Mouse (Mus musculus) hematopoietic stem cell, adult 5-6 weeks (primary cell): ENCODE measurements around the gene Ugdh. TPM values are rescaled to one million over a fixed set of nuclear protein-coding genes. Genes with fewer than 3 reads are reported as not detected.

Experiments
- ATAC-seq, 2 experiments: fragments of 125-278 bp in 1 of 2; replicated peaks in 1 of 2; 2 replicates each; pipeline ENCODE4 v1.8.0; 2016 to 2017; ENCODE audit warnings: inconsistent platforms in 2 of 2, mild to moderate bottlenecking in 2 of 2, moderate number of reproducible peaks in 2 of 2, low read depth in 1 of 2, moderate TSS enrichment in 1 of 2; ENCODE audit not compliant: low FRiP score in 2 of 2, poor library complexity in 2 of 2, severe bottlenecking in 2 of 2, insufficient read depth in 1 of 2, low TSS enrichment in 1 of 2
- total RNA-seq: library from RNA; stranded (forward); fragments of 172-1452, 232-1000 nt; gene quantifications from 2 replicates; pipeline ENCODE4 v1.2.3, GENCODE M21; 2017

The Ugdh gene
- total RNA-seq, 1 experiment from 2014 or later = 24.6 TPM

GRCm38 (mm10) chr5:65387008-65387867 lies 48.5 kb downstream of the Ugdh start:
- ATAC-seq = no peak

GRCm38 (mm10) chr5:65385704-65386103 lies 50.0 kb downstream of the Ugdh start:
- ATAC-seq = no peak

- ATAC-seq = no peak
These were observed 61.0 kb downstream of the Ugdh start for GRCm38 (mm10) chr5:65374746-65375145.

DNA sequence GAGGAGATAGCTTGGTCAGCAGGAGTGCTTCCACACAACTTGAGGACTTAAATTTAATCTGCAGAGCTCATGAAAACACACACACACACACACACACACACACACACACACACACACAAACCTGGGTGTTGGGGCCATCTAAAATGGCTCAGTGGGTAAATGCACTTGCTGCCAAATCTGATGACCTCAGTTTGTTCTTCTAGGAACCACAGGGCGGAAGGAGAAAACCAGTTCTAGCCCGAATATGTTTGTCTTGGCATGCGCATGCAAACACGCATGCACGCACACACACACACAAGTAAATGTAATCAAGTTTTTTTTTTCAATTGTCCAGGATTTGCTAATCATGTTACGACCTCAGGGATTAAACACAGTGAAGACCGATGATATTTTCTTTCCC lies 64.2 kb downstream of the Ugdh start:
- ATAC-seq = no peak

DNA sequence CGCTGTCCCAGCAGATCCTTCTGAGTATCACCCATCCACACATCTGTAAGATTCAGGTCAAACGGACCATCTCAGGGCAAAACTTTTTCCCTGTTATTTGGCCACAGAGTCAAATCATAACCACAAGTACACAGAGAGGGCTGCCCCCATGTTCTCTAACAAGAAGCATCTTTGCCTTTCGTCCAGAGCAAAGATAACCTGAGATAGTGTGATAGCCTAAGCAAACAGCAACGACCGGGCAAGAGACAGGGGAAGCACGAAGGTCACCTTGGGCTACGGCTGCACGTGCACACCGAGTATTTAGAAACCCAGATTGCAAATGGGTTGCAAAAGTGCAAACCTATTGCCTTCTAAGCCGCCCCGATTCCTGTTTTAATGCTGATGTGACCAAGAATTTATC lies 67.9 kb downstream of the Ugdh start:
- no peak for ATAC-seq

Other genes starting within 250 kb of the Ugdh start
- 10.9 and 12.2 TPM in 2 replicates for gene Wdr19, start 236.3 kb downstream of the Ugdh start, total RNA-seq
- 128 and 149 TPM in 2 replicates for gene Rfc1, start 100.3 kb downstream of the Ugdh start, total RNA-seq
- gene Klb, start 87.6 kb downstream of the Ugdh start, total RNA-seq = not detected in 2 replicates
- gene Rpl9, start 44.5 kb downstream of the Ugdh start, total RNA-seq = 2,495 and 3,028 TPM in 2 replicates
- gene Lias, start 44.5 kb downstream of the Ugdh start, total RNA-seq = 32.8 and 59.2 TPM in 2 replicates
- not detected in 2 replicates for gene Gm43552, start 56.9 kb upstream of the Ugdh start, total RNA-seq
- 104 and 132 TPM in 2 replicates for gene Smim14, start 101.2 kb upstream of the Ugdh start, total RNA-seq
- 28.9 and 79.7 TPM in 2 replicates for gene Ube2k, start 101.3 kb upstream of the Ugdh start, total RNA-seq